Mouse (Mus musculus): ENCODE results near the gene Vezf1.

Vezf1 gene

GRCm38 (mm10) chr11:88126306-88126793 lies 58.3 kb downstream of the Vezf1 start:
- DNase-seq (ENCODE audit: low read depth) = no peak

- no peak for DNase-seq (ENCODE audit: low read depth)
These were observed 60.4 kb downstream of the Vezf1 start for GRCm38 (mm10) chr11:88128461-88128860.

DNA sequence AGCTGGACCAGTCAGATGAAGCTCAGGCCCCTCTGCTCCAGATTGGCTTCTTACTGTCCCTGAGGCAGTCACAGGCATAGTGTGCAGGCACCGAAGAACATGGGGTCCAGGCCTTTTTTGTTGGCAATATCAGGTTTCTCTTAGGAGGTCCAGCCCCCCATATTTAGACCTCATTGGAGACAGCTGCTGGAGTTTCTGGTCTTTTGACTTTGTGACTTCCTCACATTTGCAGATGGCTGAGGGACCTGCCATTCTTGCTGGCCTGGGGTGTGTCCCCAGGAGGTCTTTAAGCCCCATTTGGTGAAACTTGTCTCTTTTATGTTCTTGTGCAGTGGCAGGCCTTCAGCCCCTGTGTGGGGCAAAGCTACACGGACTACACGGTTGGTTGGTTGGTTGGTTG lies 61.2 kb downstream of the Vezf1 start:
- no peak for DNase-seq (ENCODE audit: low read depth)

GRCm38 (mm10) chr11:88129935-88130334 lies 61.9 kb downstream of the Vezf1 start:
- no peak for DNase-seq (ENCODE audit: low read depth)

- peak; percentile 65 for DNase-seq (ENCODE audit: low read depth)
These were observed 63.8 kb downstream of the Vezf1 start for GRCm38 (mm10) chr11:88131847-88132246.
